9 mouse cellular contexts compared by ENCODE assay signal in the genomic region with DNA sequence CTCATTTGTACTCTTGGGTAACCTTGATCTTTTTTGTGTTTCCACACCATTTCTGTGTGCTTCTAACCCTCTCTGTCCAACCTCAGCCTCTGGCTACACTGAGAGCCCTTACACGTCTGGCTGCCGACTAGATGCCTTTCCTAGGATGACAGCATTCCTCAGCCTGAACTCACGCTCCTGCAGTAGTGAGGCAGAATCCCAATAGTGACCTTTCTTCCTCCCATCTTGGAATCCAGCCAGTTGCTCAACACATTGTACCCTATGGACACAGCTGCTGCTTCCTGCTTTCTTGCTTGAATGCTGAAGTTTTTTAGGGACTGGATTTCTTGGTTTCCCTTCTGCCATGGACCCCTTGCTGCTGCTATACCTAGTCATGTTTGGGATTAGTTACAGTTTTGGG. TPM values are rescaled to one million over a fixed set of nuclear protein-coding genes. Genes with fewer than 3 reads are reported as not detected.
A peak's percentile ranks its signal among the peaks of the same experiment; 100 is the strongest.
DNase-seq lines count a peak whose midpoint lies in the region; ATAC-seq and TF ChIP-seq lines count a peak whose summit lies in the region.
"Had no signal": no experiment of that assay in that cellular context is flagged by ENCODE, and none has a peak within 500 bp of the region (broad histone marks: within the 10 kb centered on the region; RNA-seq: fewer than 3 reads in every experiment).

No protein-coding gene starts in this region.

- H3K4me1 ChIP-seq in limb, embryonic 14.5 days (ENCODE audit: control insufficient read depth, insufficient read depth, low read length): no peaks in the 10 kb centered on the region
- no peaks in the 10 kb centered on the region for H3K4me1 ChIP-seq in limb, embryonic 10.5 days
- H3K4me1 ChIP-seq in intestine, embryonic 14.5 days (replicated peaks; ENCODE audit: control insufficient read depth, insufficient read depth, low read length): peaks cover 5% of the 10 kb centered on the region; the same call in 1 of the 2 replicates
- H3K4me1 ChIP-seq: midbrain, embryonic 12.5 days had no signal

- H3K27me3 ChIP-seq in limb, embryonic 14.5 days (ENCODE audit: control insufficient read depth, insufficient read depth, low read length): no peaks in the 10 kb centered on the region
- H3K27me3 ChIP-seq in limb, embryonic 10.5 days (ENCODE audit: low read depth, poor library complexity, severe bottlenecking): no peaks in the 10 kb centered on the region
- H3K27me3 ChIP-seq in intestine, embryonic 14.5 days (replicated peaks; ENCODE audit: control insufficient read depth, insufficient read depth, low read length): no peaks in the 10 kb centered on the region
- H3K27me3 ChIP-seq: midbrain, embryonic 12.5 days had no signal

- H3K9me3 ChIP-seq in limb, embryonic 14.5 days (ENCODE audit: control insufficient read depth, low read length): no peaks in the 10 kb centered on the region
- no peaks in the 10 kb centered on the region for H3K9me3 ChIP-seq in limb, embryonic 10.5 days (replicated peaks)
- no peaks in the 10 kb centered on the region for H3K9me3 ChIP-seq in intestine, embryonic 14.5 days (ENCODE audit: control insufficient read depth, low read length)
- H3K9me3 ChIP-seq: midbrain, embryonic 12.5 days had no signal

- no peak overlapping the region for H3K9ac ChIP-seq in limb, embryonic 14.5 days (ENCODE audit: low read depth, low read length, severe bottlenecking)
- no peak overlapping the region for H3K9ac ChIP-seq in intestine, embryonic 14.5 days (ENCODE audit: low read length)
- H3K9ac ChIP-seq: midbrain, embryonic 12.5 days had no signal

- no peak for TF ChIP-seq POLR2A in limb, embryonic 14.5 days (IDR thresholded peaks at IDR 0.05; ENCODE audit: borderline replicate concordance, extremely low read depth, insufficient read depth, insufficient read length)

- peak; percentile 40 for DNase-seq in limb, embryonic 14.5 days (ENCODE audit: low spot score)
- DNase-seq in limb, embryonic 10.5 days (ENCODE audit: low spot score): no peak
- no peak for DNase-seq in intestine, embryonic 14.5 days (ENCODE audit: low spot score)
- peak; percentile 50 for DNase-seq in lung, postnatal 14 days
- DNase-seq in ovary, adult 18-20 months (ENCODE audit: low spot score): no peak
- DNase-seq in thymus, postnatal 10 days (ENCODE audit: low spot score in 2 of 2): no peak

- no peak overlapping the region for H3K4me2 ChIP-seq in limb, embryonic 14.5 days (replicated peaks; ENCODE audit: low read depth, low read length, severe bottlenecking)
- no peak overlapping the region for H3K4me2 ChIP-seq in intestine, embryonic 14.5 days (ENCODE audit: low read length)
- H3K4me2 ChIP-seq: midbrain, embryonic 12.5 days had no signal

- H3K27ac ChIP-seq in limb, embryonic 14.5 days (replicated peaks; ENCODE audit: low read depth, low read length): no peak overlapping the region
- no peak overlapping the region for H3K27ac ChIP-seq in limb, embryonic 10.5 days
- no peak overlapping the region; the same call in 1 of the 2 replicates for H3K27ac ChIP-seq in intestine, embryonic 14.5 days (ENCODE audit: low read depth)
- H3K27ac ChIP-seq: midbrain, embryonic 12.5 days had no signal

- 26% methylated on average over 3 of the region's 3 CpGs for WGBS in limb, embryonic 14.5 days
- WGBS in limb, embryonic 10.5 days: 71% methylated on average over 3 of the region's 3 CpGs
- 27% methylated on average over 3 of the region's 3 CpGs for WGBS in intestine, embryonic 14.5 days

- no peak overlapping the region for H3K4me3 ChIP-seq in limb, embryonic 14.5 days (replicated peaks; ENCODE audit: low read length)
- no peak overlapping the region for H3K4me3 ChIP-seq in limb, embryonic 10.5 days
- no peak overlapping the region for H3K4me3 ChIP-seq in intestine, embryonic 14.5 days (ENCODE audit: low read depth, low read length)
- H3K4me3 ChIP-seq: midbrain, embryonic 12.5 days had no signal

- peaks cover 29% of the 10 kb centered on the region for H3K36me3 ChIP-seq in limb, embryonic 14.5 days (ENCODE audit: control insufficient read depth, insufficient read depth, low read length)
- peaks cover 21% of the 10 kb centered on the region for H3K36me3 ChIP-seq in limb, embryonic 10.5 days
- peaks cover 34% of the 10 kb centered on the region for H3K36me3 ChIP-seq in intestine, embryonic 14.5 days (ENCODE audit: control insufficient read depth, insufficient read depth, low read length)

- ATAC-seq in limb, embryonic 14.5 days (ENCODE audit: low FRiP score, low read depth): peak; percentile 31; the same call in 1 of the 2 replicates
- peak; percentile 34; the same call in 1 of the 2 replicates for ATAC-seq in granulocyte monocyte progenitor cell, adult 5-6 weeks (replicated peaks; ENCODE audit: poor library complexity, severe bottlenecking)
- peak; percentile 36; the same call in 1 of the 2 replicates for ATAC-seq in intestine, embryonic 14.5 days (replicated peaks; ENCODE audit: low FRiP score, low TSS enrichment, low read depth)
- ATAC-seq in monocyte, adult 5-6 weeks (replicated peaks; ENCODE audit: insufficient number of reproducible peaks, low FRiP score, low TSS enrichment, poor library complexity, severe bottlenecking): no peak

RNA-seq across cellular contexts. Expression of gene Msl2, which starts 36.1 kb away (rescaled TPM):
- 22.4 and 26.9 TPM in 2 replicates for polyA plus RNA-seq in limb, embryonic 14.5 days (2012; rRNA removed)
- polyA plus RNA-seq in limb, embryonic 14.5 days (2014; fragmentation: Nextera tagmentation; extraction: Ambion mirVana): 6.9 and 7.0 TPM in 2 replicates
- polyA plus RNA-seq in limb, embryonic 10.5 days (2016; fragmentation: Nextera tagmentation; extraction: Ambion mirVana): 5.1 and 5.8 TPM in 2 replicates
- 55.3 and 55.8 TPM in 2 replicates for total RNA-seq in granulocyte monocyte progenitor cell, adult 5-6 weeks (2014; fragmentation: Nextera tagmentation)
- 38.0 and 47.4 TPM in 2 replicates for total RNA-seq in granulocyte monocyte progenitor cell, adult 5-6 weeks (2017)
- 5.8 and 7.0 TPM in 2 replicates for polyA plus RNA-seq in intestine, embryonic 14.5 days (2014; fragmentation: Nextera tagmentation; extraction: Ambion mirVana)
- 52.9 to 75.5 TPM (median 58.3 TPM) in 3 replicates for total RNA-seq in monocyte, adult 5-6 weeks (2017)

Comparison
In these comparisons a context has a peak if more than half of its experiments do, and no peak if none do; other contexts are left out.
1. DNase-seq: peak in limb, embryonic 14.5 days (single experiment) and lung, postnatal 14 days (single experiment); none in limb, embryonic 10.5 days (single experiment), intestine, embryonic 14.5 days (single experiment), ovary, adult 18-20 months (single experiment) and thymus, postnatal 10 days (0 of 2).